Comparison of ENCODE assay signal across 26 mouse cellular contexts in the genomic region with DNA sequence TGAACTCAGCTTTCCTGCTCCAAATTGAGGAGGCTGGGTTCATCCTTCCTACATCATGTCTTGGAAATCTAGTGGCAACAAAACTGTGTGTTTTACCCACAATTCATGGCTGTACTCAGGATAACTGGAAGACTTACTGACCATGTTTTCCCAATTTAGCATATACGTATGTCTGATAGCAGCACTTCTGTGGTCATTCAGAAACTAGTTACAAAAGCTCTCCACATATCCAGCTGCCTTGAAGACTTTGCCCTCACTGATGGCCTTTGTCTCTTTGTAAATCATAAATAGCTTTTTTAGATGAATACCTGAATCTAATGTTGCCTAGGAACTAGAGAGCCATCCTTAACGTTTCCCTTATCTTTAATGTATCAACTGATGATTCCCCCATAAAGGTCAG. TPM values are rescaled to one million over a fixed set of nuclear protein-coding genes. Genes with fewer than 3 reads are reported as not detected.
DNase-seq lines count a peak whose midpoint lies in the region; ATAC-seq and TF ChIP-seq lines count a peak whose summit lies in the region.
"Had no signal": no experiment of that assay in that cellular context is flagged by ENCODE, and none has a peak within 500 bp of the region (broad histone marks: within the 10 kb centered on the region; RNA-seq: fewer than 3 reads in every experiment).

No protein-coding gene starts in this region.

- H3K27me3 ChIP-seq in intestine, embryonic 15.5 days (replicated peaks) = no peaks in the 10 kb centered on the region
- no peaks in the 10 kb centered on the region for H3K27me3 ChIP-seq in intestine, postnatal 0 days (replicated peaks; ENCODE audit: control insufficient read depth, insufficient read depth, low read length)
- H3K27me3 ChIP-seq in forebrain, embryonic 12.5 days = peaks cover 3% of the 10 kb centered on the region; the same call in 1 of the 2 replicates
- H3K27me3 ChIP-seq: CH12.LX; embryonic facial prominence, embryonic 12.5 days had no signal

- no peaks in the 10 kb centered on the region for H3K9me3 ChIP-seq in intestine, embryonic 15.5 days
- no peaks in the 10 kb centered on the region for H3K9me3 ChIP-seq in intestine, postnatal 0 days (ENCODE audit: control insufficient read depth)
- H3K9me3 ChIP-seq in forebrain, embryonic 12.5 days = no peaks in the 10 kb centered on the region
- H3K9me3 ChIP-seq: embryonic facial prominence, embryonic 10.5 days; embryonic facial prominence, embryonic 12.5 days; G1E had no signal

- no peak overlapping the region for H3K4me2 ChIP-seq in intestine, embryonic 15.5 days (replicated peaks)
- H3K4me2 ChIP-seq in intestine, postnatal 0 days (replicated peaks; ENCODE audit: low read depth) = no peak overlapping the region
- no peak overlapping the region for H3K4me2 ChIP-seq in forebrain, embryonic 12.5 days
- H3K4me2 ChIP-seq: embryonic facial prominence, embryonic 12.5 days had no signal

- H3K9ac ChIP-seq in intestine, embryonic 15.5 days = no peak overlapping the region
- no peak overlapping the region for H3K9ac ChIP-seq in intestine, postnatal 0 days (ENCODE audit: low read depth, low read length)
- no peak overlapping the region for H3K9ac ChIP-seq in forebrain, embryonic 12.5 days
- H3K9ac ChIP-seq: embryonic facial prominence, embryonic 12.5 days had no signal

- no peak for TF ChIP-seq CTCF in intestine, postnatal 0 days (IDR thresholded peaks at IDR 0.05; ENCODE audit: low read depth)

- peak; percentile 36; the same call in 1 of the 2 replicates for ATAC-seq in intestine, embryonic 15.5 days
- peak; percentile 69 for ATAC-seq in intestine, postnatal 0 days
- no peak for ATAC-seq in forebrain, embryonic 12.5 days (ENCODE audit: low FRiP score)
- ATAC-seq: activated CD4-positive, CD25-positive, alpha-beta regulatory T cell, adult 4 months; CD4-positive, CD25-positive, alpha-beta regulatory T cell, adult 4 months; forebrain, embryonic 14.5 days; forebrain, embryonic 16.5 days; Patski had no signal

- no peaks in the 10 kb centered on the region for H3K4me1 ChIP-seq in intestine, embryonic 15.5 days (replicated peaks)
- H3K4me1 ChIP-seq in intestine, postnatal 0 days (replicated peaks; ENCODE audit: control insufficient read depth, insufficient read depth, low read length) = no peaks in the 10 kb centered on the region; the same call in 1 of the 2 replicates
- H3K4me1 ChIP-seq in forebrain, embryonic 12.5 days = no peaks in the 10 kb centered on the region
- H3K4me1 ChIP-seq: embryonic facial prominence, embryonic 10.5 days; embryonic facial prominence, embryonic 12.5 days had no signal

- peak; percentile 24 for DNase-seq in kidney, adult 9 months
- no peak for DNase-seq in kidney, postnatal 10 days
- DNase-seq: adrenal gland, adult 8-10 months; adrenal gland, postnatal 14 days; adrenal gland, postnatal 36 days; B cell, adult 2 months; cerebellum, adult 11-12 months; cerebellum, adult 2 months; cerebellum, adult 9-10 months; cerebellum, postnatal 10 days; cerebellum, postnatal 25 days had no signal

- 56% methylated on average over 2 of the region's 2 CpGs for WGBS in intestine, embryonic 15.5 days
- WGBS in intestine, postnatal 0 days = 33% methylated on average over 2 of the region's 2 CpGs
- WGBS in forebrain, embryonic 12.5 days = 86% methylated on average over 2 of the region's 2 CpGs

- no peaks in the 10 kb centered on the region for H3K36me3 ChIP-seq in intestine, embryonic 15.5 days
- H3K36me3 ChIP-seq in intestine, postnatal 0 days (ENCODE audit: control insufficient read depth, insufficient read depth) = no peaks in the 10 kb centered on the region
- H3K36me3 ChIP-seq in forebrain, embryonic 12.5 days (replicated peaks) = no peaks in the 10 kb centered on the region
- H3K36me3 ChIP-seq: embryonic facial prominence, embryonic 10.5 days; embryonic facial prominence, embryonic 12.5 days; G1E had no signal

- H3K4me3 ChIP-seq in intestine, embryonic 15.5 days (replicated peaks) = no peak overlapping the region
- no peak overlapping the region for H3K4me3 ChIP-seq in intestine, postnatal 0 days (ENCODE audit: low read depth, low read length)
- H3K4me3 ChIP-seq in forebrain, embryonic 12.5 days (replicated peaks) = no peak overlapping the region
- H3K4me3 ChIP-seq: embryonic facial prominence, embryonic 10.5 days; embryonic facial prominence, embryonic 12.5 days had no signal

- H3K27ac ChIP-seq in intestine, embryonic 15.5 days = no peak overlapping the region
- H3K27ac ChIP-seq in intestine, postnatal 0 days (ENCODE audit: low read depth, low read length) = no peak overlapping the region
- H3K27ac ChIP-seq in forebrain, embryonic 12.5 days = no peak overlapping the region
- H3K27ac ChIP-seq: embryonic facial prominence, embryonic 10.5 days; embryonic facial prominence, embryonic 12.5 days had no signal

RNA-seq across cellular contexts. Expression of a gene that starts 19.3 kb away (rescaled TPM):
- polyA plus RNA-seq in intestine, embryonic 15.5 days (2015; fragmentation: Nextera tagmentation; extraction: Ambion mirVana) = 0.73 and 0.90 TPM in 2 replicates
- not detected in 2 replicates for polyA plus RNA-seq in intestine, postnatal 0 days (2015; fragmentation: Nextera tagmentation; extraction: Ambion mirVana)
- not detected in 2 replicates for polyA plus RNA-seq in forebrain, embryonic 12.5 days (2016; fragmentation: Nextera tagmentation; extraction: Ambion mirVana)
- polyA plus RNA-seq: activated CD4-positive, CD25-positive, alpha-beta regulatory T cell, adult 4 months; cerebellum, adult 2 months; cortical plate, adult 2 months; embryonic facial prominence, embryonic 10.5 days; embryonic facial prominence, embryonic 14.5 days; forebrain, embryonic 11.5 days; forebrain, embryonic 16.5 days; G1E had no signal

RNA-seq across cellular contexts. Expression of a gene that starts 24.1 kb away (rescaled TPM):
- 120 and 135 TPM in 2 replicates for polyA plus RNA-seq in intestine, embryonic 15.5 days (2015; fragmentation: Nextera tagmentation; extraction: Ambion mirVana)
- polyA plus RNA-seq in intestine, postnatal 0 days (2015; fragmentation: Nextera tagmentation; extraction: Ambion mirVana) = 46.0 and 47.8 TPM in 2 replicates
- polyA plus RNA-seq in forebrain, embryonic 12.5 days (2016; fragmentation: Nextera tagmentation; extraction: Ambion mirVana) = 232 and 241 TPM in 2 replicates
